Mouse (Mus musculus): ENCODE results near the gene Selenop. TPM values are rescaled to one million over a fixed set of nuclear protein-coding genes. Genes with fewer than 3 reads are reported as not detected.

Gene Selenop
- total and polyA plus RNA-seq, 3 experiments, result 0.50 TPM; not detected in 2

DNA sequence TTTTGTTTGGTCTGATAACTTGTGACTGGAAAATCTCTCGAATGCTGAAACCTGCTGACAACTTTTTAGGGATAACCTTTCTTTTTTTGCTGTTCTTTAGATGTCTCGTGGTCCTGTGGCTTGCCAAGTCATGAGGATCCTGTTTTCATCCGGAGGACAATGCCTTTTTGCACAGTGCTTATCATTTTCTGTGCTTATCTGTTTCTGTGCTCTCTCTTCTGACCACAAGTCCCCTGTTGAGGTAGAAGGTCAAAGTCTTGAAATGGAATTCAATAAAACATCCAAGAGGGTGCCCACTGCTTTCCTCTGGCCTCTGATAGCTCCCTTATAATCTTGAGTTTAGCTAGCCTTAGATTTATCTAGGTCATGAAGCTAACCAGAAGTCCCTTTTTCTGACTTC lies 41.8 kb upstream of the Selenop start:
- H3K4me1 ChIP-seq (ENCODE audit: control insufficient read depth in 1 of 2, insufficient read depth in 2 of 2, low read length in 2 of 2), result no peaks in the 10 kb centered on the region
- H3K27me3 ChIP-seq (ENCODE audit: control insufficient read depth in 1 of 2, insufficient read depth in 2 of 2, low read length in 2 of 2), result no peaks in the 10 kb centered on the region
- H3K79me2 ChIP-seq (ENCODE audit: control insufficient read depth, insufficient read depth, low read length, poor library complexity), result no peaks in the 10 kb centered on the region
- no peaks in the 10 kb centered on the region for H3K36me3 ChIP-seq (ENCODE audit: control insufficient read depth in 1 of 2, insufficient read depth in 2 of 2, low read length in 2 of 2)
- no peak overlapping the region for H3K4me3 ChIP-seq (ENCODE audit: control insufficient read depth in 1 of 2, insufficient read depth in 1 of 2, low read depth in 2 of 2, low read length in 2 of 2)
- no peak overlapping the region for H3K27ac ChIP-seq (ENCODE audit: control insufficient read depth, low read depth, low read length)
- DNase-seq (ENCODE audit: low read depth, low spot score), result no peak
- H3K9me3 ChIP-seq (replicated peaks; ENCODE audit: insufficient read depth, low read length), result no peaks in the 10 kb centered on the region
- no peak overlapping the region for H3K9ac ChIP-seq (ENCODE audit: control insufficient read depth, low read depth, low read length, poor library complexity, severe bottlenecking)
- TF ChIP-seq TAL1 (IDR thresholded peaks at IDR 0.05; ENCODE audit: low read length), result no peak
- no peak for TF ChIP-seq NRF1 (IDR thresholded peaks at IDR 0.05; ENCODE audit: insufficient read depth, low read depth, low read length, poor library complexity, severe bottlenecking)
- no peak for TF ChIP-seq SMC3 (IDR thresholded peaks at IDR 0.05; ENCODE audit: low read depth, low read length)
- no peak for TF ChIP-seq NELFE (IDR thresholded peaks at IDR 0.05; ENCODE audit: low read depth, low read length)
- no peak for TF ChIP-seq USF2 (IDR thresholded peaks at IDR 0.05; ENCODE audit: borderline replicate concordance in 1 of 2, insufficient read depth in 1 of 2, low read depth in 1 of 2, low read length in 2 of 2)
- TF ChIP-seq UBTF (IDR thresholded peaks at IDR 0.05; ENCODE audit: borderline replicate concordance, insufficient read depth, low read depth, low read length), result no peak
- TF ChIP-seq KAT2A (conservative IDR thresholded peaks at IDR 0.05; ENCODE audit: low read depth, low read length), result no peak
- TF ChIP-seq MYB (IDR thresholded peaks at IDR 0.05; ENCODE audit: low read depth, low read length), result no peak
- TF ChIP-seq MAFK (IDR thresholded peaks at IDR 0.05; ENCODE audit: borderline replicate concordance, low read depth, low read length), result no peak

DNA sequence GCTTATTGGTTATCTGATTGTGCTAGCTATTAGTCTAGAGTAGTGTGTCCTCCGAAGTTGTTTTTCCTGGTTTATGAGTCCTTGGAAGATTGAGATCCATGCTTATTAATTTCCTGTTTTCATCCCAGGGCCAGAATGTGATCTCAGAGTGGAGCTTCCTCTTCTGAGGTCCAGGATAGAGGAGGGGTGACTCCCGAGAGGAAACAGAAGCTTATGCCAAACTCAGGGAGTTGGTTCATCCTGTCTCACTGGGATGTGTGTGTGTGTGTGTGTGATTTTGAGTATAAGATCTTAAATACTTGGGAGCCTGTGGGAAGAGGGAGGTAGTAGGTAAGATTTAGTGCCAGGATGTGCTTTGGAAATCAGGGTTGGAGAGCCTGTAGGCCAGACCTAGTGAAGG lies 40.2 kb upstream of the Selenop start:
- TF ChIP-seq ZC3H11A (IDR thresholded peaks at IDR 0.05; ENCODE audit: low read depth, low read length), result no peak
- no peak for TF ChIP-seq POLR2A (IDR thresholded peaks at IDR 0.05; ENCODE audit: control insufficient read depth in 1 of 2, insufficient read depth in 1 of 2, low read depth in 1 of 2, low read length in 2 of 2, poor library complexity in 1 of 2)
- TF ChIP-seq JUND (IDR thresholded peaks at IDR 0.05; ENCODE audit: low read depth, low read length), result no peak
- no peak for TF ChIP-seq ETS1 (IDR thresholded peaks at IDR 0.05; ENCODE audit: low read depth, low read length)
- TF ChIP-seq TAL1 (IDR thresholded peaks at IDR 0.05; ENCODE audit: low read length), result no peak
- no peak for TF ChIP-seq MAFK (IDR thresholded peaks at IDR 0.05; ENCODE audit: borderline replicate concordance, low read depth, low read length)
- TF ChIP-seq USF1 (IDR thresholded peaks at IDR 0.05; ENCODE audit: low read depth, low read length), result no peak
- no peak for TF ChIP-seq ZNF384 (IDR thresholded peaks at IDR 0.05; ENCODE audit: low read depth, low read length)
- no peak for TF ChIP-seq CHD1 (IDR thresholded peaks at IDR 0.05; ENCODE audit: low read depth, low read length)
- TF ChIP-seq SIN3A (IDR thresholded peaks at IDR 0.05; ENCODE audit: low read length), result no peak
- TF ChIP-seq MYB (IDR thresholded peaks at IDR 0.05; ENCODE audit: low read depth, low read length), result no peak
- no peak for TF ChIP-seq RCOR1 (IDR thresholded peaks at IDR 0.05; ENCODE audit: low read depth, low read length)
- no peak for TF ChIP-seq SMC3 (IDR thresholded peaks at IDR 0.05; ENCODE audit: low read depth, low read length)
- TF ChIP-seq MEF2A (IDR thresholded peaks at IDR 0.05; ENCODE audit: extremely low read depth, insufficient replicate concordance, low read depth, low read length, poor library complexity, severe bottlenecking), result no peak
- TF ChIP-seq UBTF (IDR thresholded peaks at IDR 0.05; ENCODE audit: borderline replicate concordance, insufficient read depth, low read depth, low read length), result no peak
- no peak for TF ChIP-seq ZKSCAN1 (IDR thresholded peaks at IDR 0.05; ENCODE audit: low read depth, low read length)
- TF ChIP-seq CTCF (IDR thresholded peaks at IDR 0.05 in 2 of 3, conservative IDR thresholded peaks at IDR 0.05 in 1 of 3; ENCODE audit: control insufficient read depth in 1 of 3, insufficient read depth in 1 of 3, low read depth in 2 of 3, low read length in 3 of 3, poor library complexity in 1 of 3, severe bottlenecking in 1 of 3), result no peak
- TF ChIP-seq BHLHE40 (IDR thresholded peaks at IDR 0.05; ENCODE audit: borderline replicate concordance, low read depth, low read length), result no peak
- no peak for TF ChIP-seq MAX (IDR thresholded peaks at IDR 0.05; ENCODE audit: low read length)
- Histone ChIP-seq H3K4me3 (ENCODE audit: control insufficient read depth in 1 of 2, insufficient read depth in 1 of 2, low read depth in 2 of 2, low read length in 2 of 2) (peak overlapping the region in 1 of 2 experiments; percentile 11; a peak in 1 of 4 replicates), H3K79me2 (ENCODE audit: control insufficient read depth, insufficient read depth, low read length, poor library complexity) (no peaks in the 10 kb centered on the region), H3K9me3 (replicated peaks; ENCODE audit: insufficient read depth, low read length) (no peaks in the 10 kb centered on the region), H3K4me1 (ENCODE audit: control insufficient read depth in 1 of 2, insufficient read depth in 2 of 2, low read length in 2 of 2) (no peaks in the 10 kb centered on the region), H3K36me3 (ENCODE audit: control insufficient read depth in 1 of 2, insufficient read depth in 2 of 2, low read length in 2 of 2) (no peaks in the 10 kb centered on the region), H3K27me3 (ENCODE audit: control insufficient read depth in 1 of 2, insufficient read depth in 2 of 2, low read length in 2 of 2) (no peaks in the 10 kb centered on the region), H3K27ac (ENCODE audit: control insufficient read depth, low read depth, low read length) (no peak overlapping the region), H3K9ac (ENCODE audit: control insufficient read depth, low read depth, low read length, poor library complexity, severe bottlenecking) (no peak overlapping the region)
- peak; percentile 25 for DNase-seq (ENCODE audit: low read depth, low spot score)

Measured in MEL (cell line).